Mouse (Mus musculus) B cell, adult (primary cell): ENCODE data around the gene Prdm15. TPM values are rescaled to one million over a fixed set of nuclear protein-coding genes. Genes with fewer than 3 reads are reported as not detected.

Experiments
- total RNA-seq: library from RNA; stranded (reverse); gene quantifications from 4 replicates; pipeline ENCODE4 v1.2.4, GENCODE M21; 2023; ENCODE audit not compliant: inconsistent age

Prdm15 gene
- 29.4 to 31.6 TPM (median 30.7 TPM) in 4 replicates for total RNA-seq

GRCm38 (mm10) chr16:97851741-97852319 is at the start of gene Prdm15:
Gene Prdm15, minus strand, starts transcription at chr16:97851850.

GRCm38 (mm10) chr16:97763061-97763989 is 88.3 kb downstream of the Prdm15 start, which contains the start of gene Ripk4:
Gene Ripk4, minus strand, starts transcription at chr16:97763787.

Other genes starting within 250 kb of the Prdm15 start
- not detected in 4 replicates for gene Tmprss2, start 240.7 kb downstream of the Prdm15 start, total RNA-seq
- 0.24 to 0.38 TPM (median 0.30 TPM) in 4 replicates for gene Ripk4, start 88.1 kb downstream of the Prdm15 start, total RNA-seq
- 9.3 to 13.1 TPM (median 11.1 TPM) in 4 replicates for gene C2cd2, start 110.7 kb upstream of the Prdm15 start, total RNA-seq
- 90.3 to 105 TPM (median 96.9 TPM) in 4 replicates for gene Zbtb21, start 110.8 kb upstream of the Prdm15 start, total RNA-seq
- gene B230307C23Rik, start 145.5 kb upstream of the Prdm15 start, total RNA-seq: 17.8 to 30.4 TPM (median 18.4 TPM) in 4 replicates
- gene A630089N07Rik, start 230.6 kb upstream of the Prdm15 start, total RNA-seq: 7.6 to 10.6 TPM (median 8.5 TPM) in 4 replicates